Mouse (Mus musculus) neural tube, embryonic 13.5 days (tissue): ENCODE measurements around the gene Gm27027. TPM values are rescaled to one million over a fixed set of nuclear protein-coding genes. Genes with fewer than 3 reads are reported as not detected.

ENCODE experiments used
- ATAC-seq: fragments of 200-750 bp; cut with Nextera tagmentation; 2 replicates; pipeline ENCODE4 v1.8.0; 2017; ENCODE audit warnings: low read depth, mild to moderate bottlenecking, moderate TSS enrichment, moderate library complexity
- H3K27ac ChIP-seq: fragments of 300-500 bp; sonication (generic); replicated peaks from 2 replicates; pipeline ENCODE4 v1.5.1; 2015; ENCODE audit warnings: moderate library complexity, mild to moderate bottlenecking, inconsistent platforms
- H3K27me3 ChIP-seq: fragments of 300-500 bp; sonication (generic); 2 replicates; pipeline ENCODE4 v1.6.1; 2015; ENCODE audit warnings: mild to moderate bottlenecking, inconsistent platforms
- H3K36me3 ChIP-seq: fragments of 300-500 bp; sonication (generic); 2 replicates; pipeline ENCODE4 v1.6.1; 2015; ENCODE audit warnings: mild to moderate bottlenecking, inconsistent platforms
- H3K4me1 ChIP-seq: fragments of 300-500 bp; sonication (generic); replicated peaks from 2 replicates; pipeline ENCODE4 v1.6.1; 2015; ENCODE audit warnings: inconsistent platforms
- H3K4me2 ChIP-seq: fragments of 300-500 bp; sonication (generic); 2 replicates; pipeline ENCODE4 v1.6.1; 2015; ENCODE audit warnings: inconsistent platforms, mild to moderate bottlenecking, moderate library complexity
- H3K4me3 ChIP-seq: fragments of 300-500 bp; sonication (generic); 2 replicates; pipeline ENCODE4 v1.5.1; 2015; ENCODE audit warnings: mild to moderate bottlenecking, inconsistent platforms
- H3K9ac ChIP-seq: fragments of 300-500 bp; sonication (generic); 2 replicates; pipeline ENCODE4 v1.6.1; 2015; ENCODE audit warnings: moderate library complexity, mild to moderate bottlenecking, inconsistent platforms
- H3K9me3 ChIP-seq: fragments of 300-500 bp; sonication (generic); 2 replicates; pipeline ENCODE4 v1.6.1; 2016; ENCODE audit warnings: inconsistent platforms
- WGBS: fragments of 180-500 bp; shearing (Covaris S2); methylation state at CpG from one replicate; pipeline ENCODE4 v1.1.7; 2015; 5-methylcytosine and 5-hydroxymethylcytosine counted together
- polyA plus RNA-seq: library from polyadenylated mRNA; unstranded; fragments of >200 nt; fragmentation: Nextera tagmentation; extraction: Ambion mirVana; gene quantifications from 2 replicates; pipeline ENCODE4 v1.2.1, GENCODE M21; 2015

Gm27027 gene
- polyA plus RNA-seq, 1 experiment from 2014 or later, result not detected

DNA sequence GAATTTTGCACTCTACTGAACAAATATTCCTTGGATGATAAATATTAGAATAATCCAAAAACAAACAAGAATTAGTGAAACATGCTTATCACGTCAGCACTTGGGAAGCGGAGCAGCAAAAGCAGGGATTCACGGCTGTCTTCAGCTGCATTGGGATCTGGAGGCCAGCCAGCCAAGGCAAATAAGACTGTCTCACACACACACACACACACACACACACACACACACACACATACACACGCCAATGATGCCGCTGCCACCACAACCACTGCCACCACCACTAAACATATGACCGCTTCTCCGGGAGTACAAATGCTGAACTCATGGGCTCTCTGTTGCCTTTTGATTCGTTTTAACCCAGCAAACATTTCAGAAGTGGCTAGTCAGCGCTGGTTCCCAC lies 42.4 kb downstream of the Gm27027 start:
- ATAC-seq, result no peak
- no peak overlapping the region for H3K27ac ChIP-seq
- no peak overlapping the region for H3K9ac ChIP-seq
- H3K36me3 ChIP-seq, result no peaks in the 10 kb centered on the region
- H3K27me3 ChIP-seq, result peaks cover 57% of the 10 kb centered on the region
- H3K4me1 ChIP-seq, result peaks cover 44% of the 10 kb centered on the region
- WGBS, result 84% methylated on average over 9 of the region's 9 CpGs
- H3K4me3 ChIP-seq, result no peak overlapping the region
- H3K9me3 ChIP-seq, result no peaks in the 10 kb centered on the region
- peak overlapping the region; percentile 93 for H3K4me2 ChIP-seq

DNA sequence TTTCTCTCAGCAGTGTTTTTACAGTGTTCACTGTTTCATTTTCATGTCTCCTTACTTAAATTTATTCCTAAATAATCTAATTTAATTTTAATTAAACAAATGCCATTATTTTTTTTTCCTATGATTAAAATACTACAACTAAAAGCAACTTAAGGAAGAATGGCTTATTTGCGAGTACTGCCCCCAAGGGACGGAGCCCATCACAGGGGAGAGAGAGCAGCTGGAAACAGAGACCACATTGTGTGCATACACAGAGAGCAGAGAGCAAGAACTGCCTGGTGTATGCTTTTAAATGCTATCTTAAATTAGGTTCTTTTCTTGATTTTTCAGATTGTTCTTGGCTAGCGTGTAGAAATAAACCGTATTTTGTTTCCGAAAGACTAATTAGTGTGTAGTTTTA lies 49.2 kb downstream of the Gm27027 start:
- Histone ChIP-seq H3K4me1 (peaks cover 8% of the 10 kb centered on the region; the same call in 1 of the 2 replicates), H3K27me3 (0 out of 2 replicates have a peak, but pooled peaks cover 6% of the 10 kb centered on the region), H3K36me3 (no peaks in the 10 kb centered on the region), H3K27ac (peak overlapping the region; percentile 2; the same call in 1 of the 2 replicates), H3K9ac (no peak overlapping the region), H3K9me3 (0 out of 2 replicates have a peak, but pooled peaks cover 10% of the 10 kb centered on the region), H3K4me2 (no peak overlapping the region), H3K4me3 (no peak overlapping the region)
- WGBS, result 49% methylated on average over 5 of the region's 5 CpGs
- ATAC-seq, result no peak

DNA sequence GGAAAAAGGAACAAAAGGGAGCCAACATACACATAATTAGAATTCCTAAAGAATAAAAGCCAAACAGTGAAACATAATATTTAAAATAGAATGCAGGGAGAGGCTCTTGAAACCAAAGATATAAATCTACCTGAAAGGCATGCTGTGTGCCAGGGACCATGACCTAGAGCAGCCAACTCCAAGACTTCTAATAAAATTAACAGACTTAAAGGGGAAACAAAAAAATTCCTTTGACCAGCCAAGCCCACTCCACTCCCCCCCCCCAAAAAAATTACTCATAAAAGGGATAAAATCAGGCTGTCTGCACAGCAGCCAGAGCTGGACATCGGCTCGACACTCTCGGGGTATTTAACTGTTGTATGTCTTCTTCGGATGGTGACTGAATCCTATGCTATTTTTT lies 51.3 kb downstream of the Gm27027 start:
- no peaks in the 10 kb centered on the region for H3K36me3 ChIP-seq
- no peak overlapping the region for H3K4me2 ChIP-seq
- 92% methylated on average over 4 of the region's 4 CpGs for WGBS
- H3K27me3 ChIP-seq, result no peaks in the 10 kb centered on the region
- H3K27ac ChIP-seq, result no peak overlapping the region
- no peak for ATAC-seq
- 0 out of 2 replicates have a peak, but pooled peaks cover 10% of the 10 kb centered on the region for H3K9me3 ChIP-seq
- no peak overlapping the region for H3K4me3 ChIP-seq
- H3K4me1 ChIP-seq, result peaks cover 11% of the 10 kb centered on the region; the same call in 1 of the 2 replicates
- no peak overlapping the region for H3K9ac ChIP-seq

DNA sequence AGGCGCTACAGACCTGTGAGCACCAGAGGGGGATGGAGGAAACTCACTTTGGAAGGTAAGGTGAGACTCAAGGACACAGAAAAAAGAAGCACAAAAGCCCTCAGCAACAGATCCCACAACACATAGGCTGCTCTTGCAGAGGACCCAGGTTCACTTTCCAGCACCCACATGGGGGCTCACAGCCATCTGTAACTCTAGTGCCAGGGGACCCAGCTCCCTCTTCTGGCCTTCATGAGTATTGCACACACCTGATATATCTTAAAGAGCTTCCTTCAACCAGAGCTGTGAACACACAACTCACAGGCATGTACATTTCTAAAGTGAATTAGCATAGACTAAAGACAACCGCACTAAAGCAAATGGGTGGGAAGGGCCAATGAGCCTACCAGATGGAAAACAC lies 52.1 kb downstream of the Gm27027 start:
- Histone ChIP-seq H3K36me3 (no peaks in the 10 kb centered on the region), H3K27ac (no peak overlapping the region), H3K4me3 (no peak overlapping the region), H3K27me3 (no peaks in the 10 kb centered on the region), H3K9ac (no peak overlapping the region), H3K4me1 (peaks cover 11% of the 10 kb centered on the region; the same call in 1 of the 2 replicates), H3K9me3 (0 out of 2 replicates have a peak, but pooled peaks cover 10% of the 10 kb centered on the region), H3K4me2 (no peak overlapping the region)
- no peak for ATAC-seq
- WGBS, result 93% methylated on average over 2 of the region's 2 CpGs

DNA sequence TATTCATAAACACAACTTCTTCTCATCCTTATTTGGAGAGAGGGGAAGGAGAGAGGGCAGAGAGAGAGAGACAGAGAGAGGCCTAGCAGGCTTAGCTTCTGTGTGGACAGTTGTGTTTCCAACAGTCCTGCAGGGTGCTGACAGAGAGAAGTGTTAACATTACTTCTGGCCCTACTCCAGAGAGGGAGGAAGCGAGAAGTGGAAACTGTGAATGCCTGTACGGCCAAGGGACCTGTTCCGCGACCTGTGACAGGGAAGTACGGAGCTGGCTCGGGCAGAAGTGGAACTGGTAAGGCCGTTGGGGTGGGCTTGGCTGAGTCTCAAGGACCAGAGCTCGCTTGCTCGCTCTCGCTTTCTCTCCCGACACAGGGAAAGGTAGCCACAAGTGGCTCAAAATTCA lies 54.5 kb downstream of the Gm27027 start:
- no peak for ATAC-seq
- no peak overlapping the region for H3K9ac ChIP-seq
- no peak overlapping the region for H3K4me2 ChIP-seq
- no peaks in the 10 kb centered on the region for H3K27me3 ChIP-seq
- H3K36me3 ChIP-seq, result no peaks in the 10 kb centered on the region
- no peak overlapping the region for H3K27ac ChIP-seq
- 0 out of 2 replicates have a peak, but pooled peaks cover 10% of the 10 kb centered on the region for H3K9me3 ChIP-seq
- no peak overlapping the region for H3K4me3 ChIP-seq
- 0 out of 2 replicates have a peak, but pooled peaks cover 11% of the 10 kb centered on the region for H3K4me1 ChIP-seq
- WGBS, result 81% methylated on average over 11 of the region's 11 CpGs

DNA sequence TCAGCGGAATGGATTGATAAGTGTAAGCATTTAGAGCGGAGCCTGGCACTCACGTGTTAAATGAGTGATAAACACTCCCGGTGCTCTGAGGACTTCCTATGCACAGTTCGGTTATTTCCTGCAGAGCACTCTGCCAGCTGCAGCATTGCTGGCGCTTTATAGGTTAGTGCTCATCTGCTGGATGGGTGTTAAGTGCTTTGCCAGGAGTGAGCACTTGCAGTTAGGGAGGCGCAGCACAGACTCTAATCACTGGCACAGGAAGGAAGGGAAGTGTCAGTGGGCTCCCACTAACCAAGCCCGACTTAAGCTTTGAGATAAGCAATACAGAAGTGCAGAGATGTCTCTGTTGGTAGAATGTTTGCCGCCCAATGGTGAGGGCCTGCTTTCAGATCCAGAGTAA lies 57.6 kb downstream of the Gm27027 start:
- Histone ChIP-seq H3K4me3 (no peak overlapping the region), H3K27ac (0 out of 2 replicates have a peak overlapping the region, but pooled peaks have one; percentile 53), H3K9ac (no peak overlapping the region), H3K4me2 (no peak overlapping the region), H3K9me3 (0 out of 2 replicates have a peak, but pooled peaks cover 3% of the 10 kb centered on the region), H3K36me3 (no peaks in the 10 kb centered on the region), H3K27me3 (no peaks in the 10 kb centered on the region), H3K4me1 (0 out of 2 replicates have a peak, but pooled peaks cover 11% of the 10 kb centered on the region)
- ATAC-seq, result no peak
- 58% methylated on average over 9 of the region's 9 CpGs for WGBS

DNA sequence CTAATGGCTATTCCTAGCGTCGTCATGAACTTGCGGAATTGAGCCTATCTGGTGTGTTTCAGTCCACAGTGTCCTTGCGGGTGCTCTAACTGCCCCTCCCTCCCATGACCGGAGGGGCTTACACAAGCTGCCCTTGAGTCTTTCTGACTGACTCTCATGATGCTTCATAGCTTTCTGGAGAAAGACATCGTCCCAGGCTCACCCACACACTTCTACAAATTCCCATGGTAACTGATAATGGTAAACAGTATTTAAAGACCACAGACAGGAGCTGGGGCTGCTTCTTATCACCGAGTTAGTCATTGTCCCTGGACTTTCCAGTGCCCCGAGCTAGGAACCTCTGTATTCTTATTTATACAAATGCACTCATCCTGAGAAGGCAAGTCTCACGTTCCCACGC lies 67.3 kb downstream of the Gm27027 start:
- no peaks in the 10 kb centered on the region for H3K9me3 ChIP-seq
- H3K27me3 ChIP-seq, result no peaks in the 10 kb centered on the region
- no peak for ATAC-seq
- H3K4me3 ChIP-seq, result no peak overlapping the region
- no peaks in the 10 kb centered on the region for H3K36me3 ChIP-seq
- 88% methylated on average over 10 of the region's 10 CpGs for WGBS
- no peak overlapping the region for H3K27ac ChIP-seq
- no peak overlapping the region for H3K9ac ChIP-seq
- H3K4me1 ChIP-seq, result no peaks in the 10 kb centered on the region
- H3K4me2 ChIP-seq, result no peak overlapping the region

DNA sequence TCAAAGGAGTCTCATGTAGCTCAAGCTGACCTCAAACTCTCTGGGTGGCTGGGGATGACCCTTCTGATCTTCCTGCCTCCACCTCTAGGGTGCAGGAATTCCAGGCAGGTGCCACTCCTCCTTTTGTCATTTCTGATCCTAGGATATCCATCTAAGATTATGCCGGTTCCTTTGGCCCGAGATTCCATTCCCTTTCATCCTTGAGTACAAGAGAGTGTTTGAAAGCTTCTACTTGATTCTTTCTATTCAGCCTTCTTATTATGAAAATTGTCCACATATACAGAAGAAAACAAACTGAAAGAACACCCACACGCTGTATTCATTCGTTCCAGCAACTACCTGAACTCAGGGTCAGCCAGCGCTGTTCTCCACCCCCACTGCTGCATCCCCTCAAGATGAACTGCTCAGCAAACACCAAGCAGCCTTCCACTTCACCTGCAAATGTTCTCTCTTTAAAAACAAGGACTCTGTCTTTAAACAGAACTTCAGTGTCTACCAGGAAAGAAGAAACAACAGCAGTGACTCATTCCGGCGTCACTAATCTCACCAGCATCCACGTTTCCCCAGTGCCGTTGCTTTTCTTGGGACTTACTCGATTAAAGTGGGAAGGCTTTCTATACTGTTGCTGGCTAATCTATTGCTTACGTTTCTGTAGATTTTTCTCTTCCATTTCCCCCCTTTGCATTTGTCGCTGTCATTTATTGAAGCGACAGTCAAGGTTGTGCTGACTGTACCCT lies 68.3 kb downstream of the Gm27027 start:
- ATAC-seq, result no peak
- Histone ChIP-seq H3K36me3 (no peaks in the 10 kb centered on the region), H3K9ac (no peak overlapping the region), H3K4me1 (no peaks in the 10 kb centered on the region), H3K4me2 (no peak overlapping the region), H3K27ac (no peak overlapping the region), H3K9me3 (no peaks in the 10 kb centered on the region), H3K27me3 (no peaks in the 10 kb centered on the region), H3K4me3 (no peak overlapping the region)
- WGBS, result 78% methylated on average over 13 of the region's 13 CpGs

DNA sequence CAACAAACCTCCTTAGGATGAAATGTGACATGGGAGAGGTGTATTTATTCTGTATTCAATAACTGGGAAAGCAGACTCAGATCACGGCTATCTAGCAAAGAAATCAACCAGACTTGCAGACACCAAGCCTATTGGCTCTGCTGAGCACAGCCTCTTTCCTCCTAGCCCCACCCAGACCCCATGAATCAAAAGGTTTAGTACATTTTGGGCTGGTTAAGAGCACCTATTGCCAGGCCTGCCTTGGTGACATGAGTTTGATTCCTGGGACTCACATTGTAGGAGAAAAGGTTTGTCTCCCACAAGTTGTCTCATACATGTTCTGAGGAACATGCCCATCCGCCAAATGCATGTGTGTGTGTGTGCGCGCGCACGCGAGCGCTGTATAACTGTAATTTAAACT lies 70.0 kb downstream of the Gm27027 start:
- no peak for ATAC-seq
- H3K27me3 ChIP-seq, result no peaks in the 10 kb centered on the region
- 96% methylated on average over 8 of the region's 8 CpGs for WGBS

DNA sequence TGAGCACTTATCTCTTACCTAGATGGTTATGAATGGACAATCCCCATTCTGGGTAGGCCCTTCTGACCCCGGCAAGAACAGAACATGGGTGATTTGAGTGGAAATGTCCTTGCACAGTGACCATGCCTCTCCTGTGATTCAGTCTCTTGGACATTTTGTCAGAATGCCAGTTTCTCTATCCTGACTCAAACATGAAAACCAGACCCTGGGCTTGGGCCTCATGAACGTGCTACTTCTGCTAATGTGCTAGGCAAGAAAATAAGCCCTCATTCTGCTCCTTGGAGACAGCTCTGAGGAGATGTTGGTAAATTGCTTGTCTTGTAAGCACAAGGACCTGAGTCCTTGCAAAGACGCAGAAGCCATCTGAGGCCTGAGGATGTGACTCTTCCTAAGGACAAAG lies 77.1 kb downstream of the Gm27027 start:
- ATAC-seq, result no peak
- no peaks in the 10 kb centered on the region for H3K27me3 ChIP-seq
- H3K4me1 ChIP-seq, result no peaks in the 10 kb centered on the region
- H3K9ac ChIP-seq, result no peak overlapping the region
- no peak overlapping the region for H3K27ac ChIP-seq
- H3K36me3 ChIP-seq, result no peaks in the 10 kb centered on the region
- no peak overlapping the region for H3K4me2 ChIP-seq
- H3K4me3 ChIP-seq, result no peak overlapping the region
- no peaks in the 10 kb centered on the region for H3K9me3 ChIP-seq
- 91% methylated on average over 3 of the region's 3 CpGs for WGBS

More for the DNA sequence above, 70.0 kb downstream of the Gm27027 start:
- Histone ChIP-seq H3K27ac (no peak overlapping the region), H3K9me3 (no peaks in the 10 kb centered on the region), H3K4me1 (no peaks in the 10 kb centered on the region), H3K36me3 (no peaks in the 10 kb centered on the region), H3K4me3 (no peak overlapping the region), H3K9ac (no peak overlapping the region), H3K4me2 (no peak overlapping the region)

DNA sequence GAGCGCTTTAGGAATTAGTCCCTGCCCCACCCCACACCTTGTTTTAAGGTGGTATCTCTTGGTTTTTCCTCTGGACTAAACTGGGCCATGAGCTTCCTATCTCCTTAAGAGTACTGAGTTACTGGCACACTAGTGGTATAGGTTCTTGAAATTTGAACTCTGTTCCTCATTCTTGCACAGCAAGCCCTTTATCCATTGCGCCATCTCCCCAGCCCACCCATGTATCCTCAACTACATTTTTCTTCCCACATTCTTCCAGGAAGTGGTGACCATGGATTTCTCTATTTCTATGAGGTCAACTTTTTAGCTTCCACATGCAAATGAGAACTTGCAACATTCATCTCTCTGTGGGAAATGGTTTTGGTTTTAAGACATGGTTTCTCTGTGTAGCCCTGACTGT lies 82.6 kb downstream of the Gm27027 start:
- H3K36me3 ChIP-seq, result no peaks in the 10 kb centered on the region
- peaks cover 2% of the 10 kb centered on the region for H3K4me1 ChIP-seq
- H3K27me3 ChIP-seq, result no peaks in the 10 kb centered on the region
- H3K4me3 ChIP-seq, result no peak overlapping the region
- H3K4me2 ChIP-seq, result no peak overlapping the region
- H3K9me3 ChIP-seq, result no peaks in the 10 kb centered on the region
- no peak overlapping the region for H3K27ac ChIP-seq
- no peak for ATAC-seq
- WGBS, result 91% methylated on average over 2 of the region's 2 CpGs
- H3K9ac ChIP-seq, result no peak overlapping the region

DNA sequence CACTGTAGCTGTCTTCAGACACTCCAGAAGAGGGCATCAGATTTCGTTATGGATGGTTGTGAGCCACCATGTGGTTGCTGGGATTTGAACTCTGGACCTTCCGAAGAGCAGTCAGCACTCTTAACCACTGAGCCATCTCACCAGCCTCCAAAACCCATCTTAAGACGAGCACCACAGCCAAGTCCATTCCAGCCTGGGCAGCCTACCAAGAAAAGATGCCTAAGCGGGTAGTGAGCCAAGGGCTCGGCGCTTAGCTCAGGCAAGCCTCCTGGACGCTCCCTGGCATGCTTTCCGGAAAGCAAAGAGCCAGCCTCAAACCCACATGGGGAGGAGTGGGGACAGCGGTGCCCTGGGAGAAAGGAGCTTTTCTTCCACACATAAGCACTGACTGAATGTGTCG lies 84.2 kb downstream of the Gm27027 start:
- ATAC-seq, result no peak
- 86% methylated on average over 10 of the region's 10 CpGs for WGBS

DNA sequence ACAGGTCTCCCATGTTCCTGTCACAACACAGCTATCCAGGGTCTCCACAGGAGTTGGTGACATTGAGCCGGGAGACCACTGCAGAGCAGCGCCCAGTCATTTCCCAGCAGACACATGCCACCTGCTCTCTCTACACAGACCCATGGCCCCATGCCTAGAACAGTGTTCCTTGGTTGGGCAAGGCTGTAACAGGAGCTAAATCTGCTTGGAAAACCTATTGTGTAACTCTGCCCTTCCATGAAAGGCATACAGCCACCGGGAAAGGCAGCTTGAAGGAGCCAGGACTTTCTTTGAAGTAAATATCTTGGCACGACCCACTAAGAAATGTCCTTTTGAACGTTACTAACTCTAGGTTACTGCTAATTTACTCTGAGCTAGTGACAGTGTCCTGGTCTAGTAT lies 86.4 kb downstream of the Gm27027 start:
- no peak for ATAC-seq
- Histone ChIP-seq H3K4me1 (peaks cover 27% of the 10 kb centered on the region), H3K27me3 (no peaks in the 10 kb centered on the region), H3K4me2 (no peak overlapping the region), H3K27ac (no peak overlapping the region), H3K36me3 (no peaks in the 10 kb centered on the region), H3K9ac (no peak overlapping the region), H3K9me3 (no peaks in the 10 kb centered on the region), H3K4me3 (no peak overlapping the region)
- WGBS, result 80% methylated on average over 5 of the region's 5 CpGs

More for the DNA sequence above, 84.2 kb downstream of the Gm27027 start:
- no peak overlapping the region for H3K27ac ChIP-seq
- no peaks in the 10 kb centered on the region for H3K9me3 ChIP-seq
- H3K4me3 ChIP-seq, result no peak overlapping the region
- peaks cover 18% of the 10 kb centered on the region for H3K4me1 ChIP-seq
- H3K4me2 ChIP-seq, result no peak overlapping the region
- no peaks in the 10 kb centered on the region for H3K36me3 ChIP-seq
- H3K27me3 ChIP-seq, result no peaks in the 10 kb centered on the region
- H3K9ac ChIP-seq, result no peak overlapping the region
